In genomic region chrX:157468795-157469194, GRCm38 (mm10) we compare ENCODE assay signal across 21 mouse cellular contexts. TPM values are rescaled to one million over a fixed set of nuclear protein-coding genes. Genes with fewer than 3 reads are reported as not detected.
DNase-seq lines count a peak whose midpoint lies in the region; ATAC-seq and TF ChIP-seq lines count a peak whose summit lies in the region.
"Had no signal": no experiment of that assay in that cellular context is flagged by ENCODE, and none has a peak within 500 bp of the region (broad histone marks: within the 10 kb centered on the region; RNA-seq: fewer than 3 reads in every experiment).

No protein-coding gene starts in this region.

- no peak for DNase-seq in gastrocnemius, adult 8-10 months (ENCODE audit: low spot score in 2 of 2)
- no peak for DNase-seq in cerebellum, postnatal 25 days
- DNase-seq: adrenal gland, adult 8-10 months; adrenal gland, postnatal 14 days; adrenal gland, postnatal 36 days; cerebellum, adult 11 months; cerebellum, adult 18-20 months; cerebellum, adult 8-10 months; cerebellum, adult 9-11 months; cerebellum, postnatal 14 days; forebrain, postnatal 0 days had no signal

- peak overlapping the region; percentile 40; the same call in 1 of the 2 replicates for H3K27ac ChIP-seq in bone marrow macrophage, adult 2 months (ENCODE audit: insufficient read depth, low read depth, low read length)
- H3K27ac ChIP-seq in intestine, embryonic 15.5 days = no peak overlapping the region
- H3K27ac ChIP-seq: embryonic facial prominence, embryonic 10.5 days; embryonic facial prominence, embryonic 12.5 days; forebrain, embryonic 13.5 days; forebrain, embryonic 15.5 days had no signal

- H3K9ac ChIP-seq in intestine, embryonic 15.5 days = no peak overlapping the region
- H3K9ac ChIP-seq: embryonic facial prominence, embryonic 12.5 days; forebrain, embryonic 13.5 days; forebrain, embryonic 15.5 days; forebrain, postnatal 0 days had no signal

- no peaks in the 10 kb centered on the region for H3K36me3 ChIP-seq in intestine, embryonic 15.5 days
- H3K36me3 ChIP-seq: embryonic facial prominence, embryonic 12.5 days; forebrain, embryonic 15.5 days had no signal

- H3K4me3 ChIP-seq in bone marrow macrophage, adult 2 months (ENCODE audit: insufficient read depth, low read length) = no peak overlapping the region
- H3K4me3 ChIP-seq in intestine, embryonic 15.5 days (replicated peaks) = no peak overlapping the region
- H3K4me3 ChIP-seq: embryonic facial prominence, embryonic 10.5 days; embryonic facial prominence, embryonic 12.5 days; forebrain, embryonic 13.5 days; forebrain, embryonic 15.5 days had no signal

- peaks cover 16% of the 10 kb centered on the region for H3K4me1 ChIP-seq in bone marrow macrophage, adult 2 months (ENCODE audit: control insufficient read depth, insufficient read depth, low read length)
- no peaks in the 10 kb centered on the region for H3K4me1 ChIP-seq in intestine, embryonic 15.5 days (replicated peaks)
- H3K4me1 ChIP-seq: embryonic facial prominence, embryonic 12.5 days; forebrain, embryonic 13.5 days; forebrain, embryonic 15.5 days had no signal

- H3K4me2 ChIP-seq in intestine, embryonic 15.5 days (replicated peaks) = no peak overlapping the region
- H3K4me2 ChIP-seq: embryonic facial prominence, embryonic 12.5 days; forebrain, embryonic 13.5 days; forebrain, embryonic 15.5 days had no signal

- no peaks in the 10 kb centered on the region for H3K9me3 ChIP-seq in intestine, embryonic 15.5 days
- H3K9me3 ChIP-seq: embryonic facial prominence, embryonic 10.5 days; embryonic facial prominence, embryonic 12.5 days; forebrain, embryonic 13.5 days; forebrain, embryonic 15.5 days; G1E had no signal

- no peak for TF ChIP-seq CTCF in bone marrow macrophage, adult 2 months (IDR thresholded peaks at IDR 0.05; ENCODE audit: low read depth, low read length)

- peak; percentile 92 for ATAC-seq in megakaryocyte, adult 5-6 weeks (ENCODE audit: poor library complexity, severe bottlenecking)
- ATAC-seq in intestine, embryonic 15.5 days = no peak
- ATAC-seq: activated CD4-positive, CD25-positive, alpha-beta regulatory T cell, adult 4 months; forebrain, embryonic 13.5 days; forebrain, embryonic 15.5 days; forebrain, postnatal 0 days; Patski had no signal

- H3K27me3 ChIP-seq in intestine, embryonic 15.5 days (replicated peaks) = no peaks in the 10 kb centered on the region
- H3K27me3 ChIP-seq: embryonic facial prominence, embryonic 12.5 days; forebrain, embryonic 13.5 days; forebrain, embryonic 15.5 days had no signal

- no peak for TF ChIP-seq POLR2A in bone marrow macrophage, adult 2 months (IDR thresholded peaks at IDR 0.05; ENCODE audit: borderline replicate concordance, low read depth, low read length)

- 79% methylated on average over 3 of the region's 3 CpGs for WGBS in intestine, embryonic 15.5 days

RNA-seq across cellular contexts. Expression of gene Sms, which starts 23.3 kb away (rescaled TPM):
- 37.8 and 53.1 TPM in 2 replicates for polyA plus RNA-seq in bone marrow macrophage, adult 2 months (2012; ENCODE audit: insufficient read depth, insufficient read length, missing spikeins)
- total RNA-seq in megakaryocyte, adult 5-6 weeks (2015) = 38.5 and 46.6 TPM in 2 replicates
- 30.7 and 49.4 TPM in 2 replicates for total RNA-seq in megakaryocyte, adult 5-6 weeks (2017)
- 40.2 and 46.3 TPM in 2 replicates for polyA plus RNA-seq in intestine, embryonic 15.5 days (2015; fragmentation: Nextera tagmentation; extraction: Ambion mirVana)
- total RNA-seq in gastrocnemius, adult 8-10 months (2022) = 100 to 1,000 TPM in 1 of 4 experiments, 10 to 100 TPM in 3; 61.4 to 129 (median 75.3) TPM

RNA-seq across cellular contexts. Expression of gene Phex, which starts 53.7 kb away (rescaled TPM):
- polyA plus RNA-seq in bone marrow macrophage, adult 2 months (2012; ENCODE audit: insufficient read depth, insufficient read length, missing spikeins) = 0.15 TPM in 1 of 2 replicates, not detected in the other
- total RNA-seq in megakaryocyte, adult 5-6 weeks (2015) = 0.11 and 0.20 TPM in 2 replicates
- 0.15 and 0.16 TPM in 2 replicates for total RNA-seq in megakaryocyte, adult 5-6 weeks (2017)
- 0.05 and 0.06 TPM in 2 replicates for polyA plus RNA-seq in intestine, embryonic 15.5 days (2015; fragmentation: Nextera tagmentation; extraction: Ambion mirVana)
- total RNA-seq in gastrocnemius, adult 8-10 months (2022) = under 1 TPM; 0.15 to 0.90 (median 0.45) TPM
- polyA plus RNA-seq: G1E had no signal
